Mouse (Mus musculus): ENCODE data around the gene Olfr509.

GRCm38 (mm10) chr7:108651806-108652205 is at the start of gene Olfr509:
- no peak for TF ChIP-seq CHD2 (IDR thresholded peaks at IDR 0.05; ENCODE audit: low read depth, low read length)
- TF ChIP-seq HCFC1 (IDR thresholded peaks at IDR 0.05; ENCODE audit: borderline replicate concordance, insufficient read depth, low read length): no peak

Measured in ES-E14 (cell line).